Mouse (Mus musculus) forebrain, embryonic 15.5 days (tissue): Measurements from ENCODE around the gene Usp33. TPM values are rescaled to one million over a fixed set of nuclear protein-coding genes. Genes with fewer than 3 reads are reported as not detected.

ENCODE experiments used
- ATAC-seq: fragments of 200-750 bp; cut with Nextera tagmentation; replicated peaks from 2 replicates; pipeline ENCODE4 v1.8.0; 2017; ENCODE audit warnings: mild to moderate bottlenecking, moderate TSS enrichment, moderate library complexity
- H3K27ac ChIP-seq: fragments of 300-500 bp; sonication (generic); replicated peaks from 2 replicates; pipeline ENCODE4 v1.5.1; 2015; ENCODE audit warnings: mild to moderate bottlenecking, inconsistent platforms
- H3K27me3 ChIP-seq: fragments of 300-500 bp; sonication (generic); 2 replicates; pipeline ENCODE4 v1.6.1; 2015; ENCODE audit warnings: inconsistent platforms
- H3K36me3 ChIP-seq: fragments of 300-500 bp; sonication (generic); 2 replicates; pipeline ENCODE4 v1.6.1; 2015; ENCODE audit warnings: mild to moderate bottlenecking, inconsistent platforms
- H3K4me1 ChIP-seq: fragments of 300-500 bp; sonication (generic); 2 replicates; pipeline ENCODE4 v1.6.1; 2015; ENCODE audit warnings: inconsistent platforms
- H3K4me2 ChIP-seq: fragments of 300-500 bp; sonication (generic); replicated peaks from 2 replicates; pipeline ENCODE4 v1.6.1; 2015; ENCODE audit warnings: mild to moderate bottlenecking, inconsistent platforms
- H3K4me3 ChIP-seq: fragments of 300-500 bp; sonication (generic); 2 replicates; pipeline ENCODE4 v1.5.1; 2015; ENCODE audit warnings: mild to moderate bottlenecking, inconsistent platforms
- H3K9ac ChIP-seq: fragments of 300-500 bp; sonication (generic); replicated peaks from 2 replicates; pipeline ENCODE4 v1.6.1; 2015; ENCODE audit warnings: mild to moderate bottlenecking, inconsistent platforms
- H3K9me3 ChIP-seq: fragments of 300-500 bp; sonication (generic); 2 replicates; pipeline ENCODE4 v1.6.1; 2016; ENCODE audit warnings: inconsistent platforms
- WGBS: fragments of 180-500 bp; shearing (Covaris S2); methylation state at CpG from one replicate; pipeline ENCODE4 v1.1.7; 2015; ENCODE audit warnings: mixed read lengths; 5-methylcytosine and 5-hydroxymethylcytosine counted together
- polyA plus RNA-seq: library from polyadenylated mRNA; unstranded; fragments of >200 nt; fragmentation: Nextera tagmentation; extraction: Ambion mirVana; gene quantifications from 2 replicates; pipeline ENCODE4 v1.2.1, GENCODE M21; 2015

The Usp33 gene
- polyA plus RNA-seq, 1 experiment from 2014 or later: 89.1 TPM

- WGBS: 90% methylated on average over 8 of the region's 8 CpGs
Measured at GRCm38 (mm10) chr3:152428925-152429324, 82.6 kb downstream of the Usp33 start.

GRCm38 (mm10) chr3:152432677-152433076 lies 86.4 kb downstream of the Usp33 start:
- Histone ChIP-seq H3K9me3 (no peaks in the 10 kb centered on the region), H3K27me3 (no peaks in the 10 kb centered on the region), H3K4me1 (0 out of 2 replicates have a peak, but pooled peaks cover 4% of the 10 kb centered on the region), H3K27ac (no peak overlapping the region), H3K36me3 (peaks cover 13% of the 10 kb centered on the region), H3K9ac (no peak overlapping the region), H3K4me3 (no peak overlapping the region), H3K4me2 (no peak overlapping the region)
- no peak for ATAC-seq
- WGBS: 94% methylated on average over 7 of the region's 7 CpGs

More at GRCm38 (mm10) chr3:152428925-152429324, 82.6 kb downstream of the Usp33 start:
- H3K9ac ChIP-seq: no peak overlapping the region
- H3K4me1 ChIP-seq: 0 out of 2 replicates have a peak, but pooled peaks cover under 1% of the 10 kb centered on the region
- no peak overlapping the region for H3K27ac ChIP-seq
- no peak overlapping the region for H3K4me3 ChIP-seq
- H3K9me3 ChIP-seq: no peaks in the 10 kb centered on the region
- H3K4me2 ChIP-seq: no peak overlapping the region
- ATAC-seq: no peak
- no peaks in the 10 kb centered on the region for H3K27me3 ChIP-seq
- H3K36me3 ChIP-seq: peaks cover 15% of the 10 kb centered on the region

GRCm38 (mm10) chr3:152435590-152435989 lies 89.3 kb downstream of the Usp33 start:
- H3K9ac ChIP-seq: no peak overlapping the region
- ATAC-seq: no peak
- H3K9me3 ChIP-seq: no peaks in the 10 kb centered on the region
- H3K4me1 ChIP-seq: 0 out of 2 replicates have a peak, but pooled peaks cover 4% of the 10 kb centered on the region
- H3K36me3 ChIP-seq: peaks cover 4% of the 10 kb centered on the region; the same call in 1 of the 2 replicates
- no peaks in the 10 kb centered on the region for H3K27me3 ChIP-seq
- no peak overlapping the region for H3K4me3 ChIP-seq
- no peak overlapping the region for H3K4me2 ChIP-seq
- H3K27ac ChIP-seq: no peak overlapping the region

GRCm38 (mm10) chr3:152438068-152438467 lies 91.8 kb downstream of the Usp33 start:
- no peaks in the 10 kb centered on the region for H3K9me3 ChIP-seq
- no peak overlapping the region for H3K4me3 ChIP-seq
- 0 out of 2 replicates have a peak, but pooled peaks cover 4% of the 10 kb centered on the region for H3K4me1 ChIP-seq
- no peak for ATAC-seq
- peaks cover 4% of the 10 kb centered on the region; the same call in 1 of the 2 replicates for H3K36me3 ChIP-seq
- no peak overlapping the region for H3K4me2 ChIP-seq
- no peak overlapping the region for H3K9ac ChIP-seq
- 96% methylated on average over 7 of the region's 7 CpGs for WGBS
- no peak overlapping the region for H3K27ac ChIP-seq
- no peaks in the 10 kb centered on the region for H3K27me3 ChIP-seq

- H3K36me3 ChIP-seq: peaks cover 4% of the 10 kb centered on the region; the same call in 1 of the 2 replicates
Measured at GRCm38 (mm10) chr3:152442795-152443194, 96.5 kb downstream of the Usp33 start.

More at GRCm38 (mm10) chr3:152442795-152443194, 96.5 kb downstream of the Usp33 start:
- no peak overlapping the region for H3K4me2 ChIP-seq
- H3K4me3 ChIP-seq: no peak overlapping the region
- H3K9ac ChIP-seq: no peak overlapping the region
- no peak for ATAC-seq
- H3K27ac ChIP-seq: no peak overlapping the region
- H3K9me3 ChIP-seq: no peaks in the 10 kb centered on the region
- 98% methylated on average over 4 of the region's 4 CpGs for WGBS
- H3K4me1 ChIP-seq: no peaks in the 10 kb centered on the region
- H3K27me3 ChIP-seq: no peaks in the 10 kb centered on the region

Other genes with a start within 250 kb of the Usp33 start
- gene Gipc2, start 180.2 kb upstream of the Usp33 start, polyA plus RNA-seq: 1.9 and 2.7 TPM in 2 replicates
- gene Dnajb4, start 136.2 kb upstream of the Usp33 start, polyA plus RNA-seq: 29.8 and 35.4 TPM in 2 replicates
- gene Fubp1, start 136.1 kb upstream of the Usp33 start, polyA plus RNA-seq: 302 and 309 TPM in 2 replicates
- 2.8 and 3.9 TPM in 2 replicates for gene Nexn, start 80.1 kb upstream of the Usp33 start, polyA plus RNA-seq
- 24.6 and 26.5 TPM in 2 replicates for gene Miga1, start 6.1 kb upstream of the Usp33 start, polyA plus RNA-seq
- 33.6 and 35.5 TPM in 2 replicates for gene Zzz3, start 49.0 kb downstream of the Usp33 start, polyA plus RNA-seq